Mouse (Mus musculus) stomach, postnatal 0 days (tissue): ENCODE results near the gene Olfr155. TPM values are rescaled to one million over a fixed set of nuclear protein-coding genes. Genes with fewer than 3 reads are reported as not detected.

ENCODE experiments used
- ATAC-seq: fragments of 200-750 bp; cut with Nextera tagmentation; 2 replicates; pipeline ENCODE4 v1.8.0; 2017; ENCODE audit not compliant: low FRiP score, low TSS enrichment
- DNase-seq: peaks from one replicate; pipeline ENCODE4 v3.0.0-alpha.2; 2016; ENCODE audit warnings: low spot score
- H3K27ac ChIP-seq: fragments of 300-500 bp; sonication (generic); replicated peaks from 2 replicates; pipeline ENCODE4 v1.5.1; 2014; ENCODE audit warnings: mild to moderate bottlenecking, control low read depth
- H3K27me3 ChIP-seq: fragments of 300-500 bp; sonication (generic); 2 replicates; pipeline ENCODE4 v1.6.1; 2014; ENCODE audit warnings: low read length; ENCODE audit not compliant: control insufficient read depth, insufficient read depth
- H3K36me3 ChIP-seq: fragments of 300-500 bp; sonication (generic); 2 replicates; pipeline ENCODE4 v1.6.1; 2014; ENCODE audit warnings: low read length, mixed read lengths; ENCODE audit not compliant: control insufficient read depth, insufficient read depth
- H3K4me1 ChIP-seq: fragments of 300-500 bp; sonication (generic); replicated peaks from 2 replicates; pipeline ENCODE4 v1.6.1; 2014; ENCODE audit warnings: antibody characterized with exemption; ENCODE audit not compliant: control insufficient read depth, insufficient read depth
- H3K4me2 ChIP-seq: fragments of 300-500 bp; sonication (generic); replicated peaks from 2 replicates; pipeline ENCODE4 v1.6.1; 2014; ENCODE audit warnings: low read depth, mild to moderate bottlenecking, control low read depth, moderate library complexity
- H3K4me3 ChIP-seq: fragments of 300-500 bp; sonication (generic); 2 replicates; pipeline ENCODE4 v1.5.1; 2014; ENCODE audit warnings: low read depth, low read length, control low read depth
- H3K9ac ChIP-seq: fragments of 300-500 bp; sonication (generic); 2 replicates; pipeline ENCODE4 v1.6.1; 2014; ENCODE audit warnings: mild to moderate bottlenecking, low read length, control low read depth, mixed read lengths
- H3K9me3 ChIP-seq: fragments of 300-500 bp; sonication (generic); 2 replicates; pipeline ENCODE4 v1.6.1; 2016; ENCODE audit warnings: low read length; ENCODE audit not compliant: control insufficient read depth
- CTCF ChIP-seq: IDR thresholded peaks from 2 replicates; pipeline ENCODE4 v1.5.1; 2016; ENCODE audit warnings: antibody characterized with exemption, low read depth, mild to moderate bottlenecking, moderate library complexity
- EP300 ChIP-seq: optimal IDR thresholded peaks from 2 replicates; pipeline ENCODE3; 2016; ENCODE audit warnings: antibody characterized with exemption
- WGBS: fragments of 180-500 bp; shearing (Covaris S2); extraction: QIAGEN DNeasy Blood & Tissue Kit; methylation state at CpG from one replicate; pipeline ENCODE4 v1.1.7; 2014; 5-methylcytosine and 5-hydroxymethylcytosine counted together
- polyA plus RNA-seq: library from polyadenylated mRNA; unstranded; fragments of >200 nt; fragmentation: Nextera tagmentation; extraction: Ambion mirVana; gene quantifications from 2 replicates; pipeline ENCODE4 v1.2.1, GENCODE M21; 2015

The Olfr155 gene
- polyA plus RNA-seq, 1 experiment from 2014 or later, result not detected

- Histone ChIP-seq H3K4me3 (no peak overlapping the region), H3K9me3 (no peaks in the 10 kb centered on the region), H3K4me2 (no peak overlapping the region), H3K36me3 (no peaks in the 10 kb centered on the region), H3K4me1 (no peaks in the 10 kb centered on the region), H3K27me3 (no peaks in the 10 kb centered on the region), H3K27ac (no peak overlapping the region), H3K9ac (no peak overlapping the region)
- no peak for ATAC-seq
- 61% methylated on average over 4 of the region's 4 CpGs for WGBS
- no peak for TF ChIP-seq EP300
- peak; percentile 36; the same call in 1 of the 2 replicates for TF ChIP-seq CTCF
- DNase-seq, result no peak
These were observed 11.9 kb downstream of the Olfr155 start for GRCm38 (mm10) chr4:43863298-43863697.

- no peaks in the 10 kb centered on the region for H3K27me3 ChIP-seq
- DNase-seq (no peak), ATAC-seq (no peak)
- no peak for TF ChIP-seq CTCF
- no peak for TF ChIP-seq EP300
- H3K9ac ChIP-seq, result no peak overlapping the region
- no peak overlapping the region for H3K4me3 ChIP-seq
- 72% methylated on average over 10 of the region's 10 CpGs for WGBS
- 0 out of 2 replicates have a peak, but pooled peaks cover under 1% of the 10 kb centered on the region for H3K4me1 ChIP-seq
- no peak overlapping the region for H3K4me2 ChIP-seq
- H3K27ac ChIP-seq, result no peak overlapping the region
- H3K36me3 ChIP-seq, result no peaks in the 10 kb centered on the region
- H3K9me3 ChIP-seq, result no peaks in the 10 kb centered on the region; the same call in 1 of the 2 replicates
These were observed 18.5 kb downstream of the Olfr155 start for GRCm38 (mm10) chr4:43869821-43870220.

- Histone ChIP-seq H3K36me3 (no peaks in the 10 kb centered on the region), H3K27me3 (no peaks in the 10 kb centered on the region), H3K4me1 (0 out of 2 replicates have a peak, but pooled peaks cover 4% of the 10 kb centered on the region), H3K4me2 (no peak overlapping the region), H3K9ac (no peak overlapping the region), H3K27ac (no peak overlapping the region), H3K9me3 (no peaks in the 10 kb centered on the region), H3K4me3 (no peak overlapping the region)
- WGBS, result 39% methylated on average over 7 of the region's 7 CpGs
- TF ChIP-seq CTCF (no peak), EP300 (no peak)
- DNase-seq (peak; percentile 8), ATAC-seq (no peak)
These were observed 23.1 kb downstream of the Olfr155 start for GRCm38 (mm10) chr4:43874501-43874900.

- WGBS, result under 1% methylated on average over 65 of the region's 73 CpGs
- Histone ChIP-seq H3K4me3 (peak within 1 kb of the TSS; percentile 90), H3K9ac (peak within 1 kb of the TSS; percentile 78), H3K4me1 (0 out of 2 replicates have a peak, but pooled peaks cover 4% of the 10 kb centered on the region), H3K4me2 (peak within 1 kb of the TSS; percentile 97), H3K27ac (peak within 1 kb of the TSS; percentile 40; the same call in 1 of the 2 replicates), H3K27me3 (no peaks in the 10 kb centered on the region), H3K36me3 (no peaks in the 10 kb centered on the region), H3K9me3 (no peaks in the 10 kb centered on the region)
- ATAC-seq (peak; percentile 89), DNase-seq (peak; percentile 84)
- no peak for TF ChIP-seq CTCF
- no peak for TF ChIP-seq EP300
These were observed 24.0 kb downstream of the Olfr155 start, which contains the start of gene Reck for GRCm38 (mm10) chr4:43875160-43875918. TSS of gene Reck (plus strand) at chr4:43875530.

- TF ChIP-seq EP300 (no peak), CTCF (peak; percentile 9; the same call in 1 of the 2 replicates)
- 0 out of 2 replicates have a peak, but pooled peaks cover 4% of the 10 kb centered on the region for H3K4me1 ChIP-seq
- no peaks in the 10 kb centered on the region for H3K27me3 ChIP-seq
- H3K9me3 ChIP-seq, result no peaks in the 10 kb centered on the region
- no peak for DNase-seq
- no peaks in the 10 kb centered on the region for H3K36me3 ChIP-seq
- peak overlapping the region; percentile 78 for H3K9ac ChIP-seq
- H3K27ac ChIP-seq, result peak overlapping the region; percentile 40; the same call in 1 of the 2 replicates
- peak overlapping the region; percentile 97 for H3K4me2 ChIP-seq
- under 1% methylated on average over 20 of the region's 20 CpGs for WGBS
- peak overlapping the region; percentile 90 for H3K4me3 ChIP-seq
- ATAC-seq, result peak; percentile 63; the same call in 1 of the 2 replicates
These were observed 24.6 kb downstream of the Olfr155 start for GRCm38 (mm10) chr4:43875919-43876411.

- TF ChIP-seq CTCF, result no peak
- TF ChIP-seq EP300, result no peak
- H3K9me3 ChIP-seq, result no peaks in the 10 kb centered on the region
- H3K4me3 ChIP-seq, result no peak overlapping the region
- WGBS, result 84% methylated on average over 1 of the region's 1 CpGs
- ATAC-seq, result no peak
- no peak overlapping the region for H3K9ac ChIP-seq
- no peak for DNase-seq
- no peaks in the 10 kb centered on the region for H3K36me3 ChIP-seq
- H3K4me1 ChIP-seq, result 0 out of 2 replicates have a peak, but pooled peaks cover 4% of the 10 kb centered on the region
- H3K4me2 ChIP-seq, result no peak overlapping the region
- no peaks in the 10 kb centered on the region for H3K27me3 ChIP-seq
- H3K27ac ChIP-seq, result no peak overlapping the region
These were observed 25.9 kb downstream of the Olfr155 start for GRCm38 (mm10) chr4:43877230-43877629.
